In the genomic region with DNA sequence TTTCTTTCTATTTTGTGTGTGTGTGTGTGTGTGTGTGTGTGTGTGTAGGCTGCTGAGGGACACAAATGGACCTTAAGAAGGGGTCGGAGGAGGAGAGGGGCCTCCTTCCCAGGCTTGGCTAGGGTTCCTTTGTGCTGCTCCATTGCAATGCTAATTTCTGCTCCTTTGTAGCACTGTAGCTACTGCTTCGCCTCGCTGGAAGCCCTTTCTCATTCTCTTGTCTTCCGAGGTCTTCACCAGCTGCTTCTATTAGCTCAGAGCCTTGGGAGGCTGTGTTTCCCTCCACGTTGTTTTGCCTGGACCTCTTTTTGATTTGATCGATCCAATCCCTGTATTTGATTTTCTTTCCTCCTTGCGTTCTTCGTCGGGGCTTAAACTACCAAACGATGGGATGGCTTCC, we compare ENCODE assay signal across 10 mouse cellular contexts.
DNase-seq lines count a peak whose midpoint lies in the region; ATAC-seq and TF ChIP-seq lines count a peak whose summit lies in the region.
"Had no signal": no experiment of that assay in that cellular context is flagged by ENCODE, and none has a peak within 500 bp of the region (broad histone marks: within the 10 kb centered on the region; RNA-seq: fewer than 3 reads in every experiment).

No protein-coding gene starts in this region.

- WGBS in forebrain, embryonic 15.5 days = 3% methylated on average over 10 of the region's 10 CpGs
- 2% methylated on average over 10 of the region's 10 CpGs for WGBS in midbrain, embryonic 12.5 days

- ATAC-seq in forebrain, embryonic 15.5 days (replicated peaks) = peak; percentile 82
- peak; percentile 91 for ATAC-seq in midbrain, embryonic 12.5 days (ENCODE audit: low FRiP score, low read depth)

- H3K27me3 ChIP-seq in forebrain, embryonic 15.5 days = no peaks in the 10 kb centered on the region
- no peaks in the 10 kb centered on the region for H3K27me3 ChIP-seq in midbrain, embryonic 12.5 days
- H3K27me3 ChIP-seq: embryonic facial prominence, embryonic 15.5 days; limb, embryonic 15.5 days had no signal

- peak; percentile 17; the same call in 1 of the 2 replicates for TF ChIP-seq POLR2A in brain, embryonic 14.5 days (IDR thresholded peaks at IDR 0.05; ENCODE audit: borderline replicate concordance, extremely low read depth, insufficient read depth, insufficient read length, poor library complexity, severe bottlenecking)

- H3K9ac ChIP-seq in forebrain, embryonic 15.5 days (replicated peaks) = no peak overlapping the region
- H3K9ac ChIP-seq in midbrain, embryonic 12.5 days (replicated peaks) = no peak overlapping the region
- H3K9ac ChIP-seq: embryonic facial prominence, embryonic 15.5 days; limb, embryonic 15.5 days had no signal

- TF ChIP-seq CTCF in brain, embryonic 14.5 days (IDR thresholded peaks at IDR 0.05; ENCODE audit: borderline replicate concordance, extremely low read depth, insufficient read depth, insufficient read length) = no peak

- H3K36me3 ChIP-seq in forebrain, embryonic 15.5 days = no peaks in the 10 kb centered on the region
- no peaks in the 10 kb centered on the region for H3K36me3 ChIP-seq in midbrain, embryonic 12.5 days
- H3K36me3 ChIP-seq: embryonic facial prominence, embryonic 15.5 days; limb, embryonic 15.5 days had no signal

- peaks cover 10% of the 10 kb centered on the region for H3K4me1 ChIP-seq in forebrain, embryonic 15.5 days
- H3K4me1 ChIP-seq in midbrain, embryonic 12.5 days = peaks cover 23% of the 10 kb centered on the region

- H3K4me3 ChIP-seq in forebrain, embryonic 15.5 days = no peak overlapping the region
- no peak overlapping the region for H3K4me3 ChIP-seq in midbrain, embryonic 12.5 days
- H3K4me3 ChIP-seq: embryonic facial prominence, embryonic 15.5 days; limb, embryonic 15.5 days had no signal

- H3K27ac ChIP-seq in forebrain, embryonic 15.5 days (replicated peaks) = peak overlapping the region; percentile 33; the same call in 1 of the 2 replicates
- H3K27ac ChIP-seq in midbrain, embryonic 12.5 days (replicated peaks) = peak overlapping the region; percentile 90
- H3K27ac ChIP-seq: embryonic facial prominence, embryonic 15.5 days; limb, embryonic 15.5 days had no signal

- DNase-seq in ES-CJ7 (ENCODE audit: low read depth, low spot score) = peak; percentile 91
- DNase-seq in brain, embryonic 14.5 days (ENCODE audit: low read depth) = peak; percentile 90
- DNase-seq in kidney, adult 9 months = no peak
- no peak for DNase-seq in lung, postnatal 14 days
- DNase-seq in spleen, postnatal 14 days (ENCODE audit: low spot score in 2 of 2) = no peak
- DNase-seq in yolk sac, embryonic 10.5 days (ENCODE audit: low spot score) = no peak

- peak overlapping the region; percentile 16 for H3K4me2 ChIP-seq in forebrain, embryonic 15.5 days (replicated peaks)
- H3K4me2 ChIP-seq in midbrain, embryonic 12.5 days (replicated peaks) = peak overlapping the region; percentile 16
- H3K4me2 ChIP-seq: embryonic facial prominence, embryonic 15.5 days; limb, embryonic 15.5 days had no signal

- H3K9me3 ChIP-seq in forebrain, embryonic 15.5 days = no peaks in the 10 kb centered on the region
- peaks cover 15% of the 10 kb centered on the region for H3K9me3 ChIP-seq in midbrain, embryonic 12.5 days
- H3K9me3 ChIP-seq: limb, embryonic 15.5 days had no signal

Comparison
In these comparisons a context has a peak if more than half of its experiments do, and no peak if none do; other contexts are left out.
1. DNase-seq: peak in ES-CJ7 (single experiment) and brain, embryonic 14.5 days (single experiment); none in kidney, adult 9 months (single experiment), lung, postnatal 14 days (single experiment), spleen, postnatal 14 days (0 of 2) and yolk sac, embryonic 10.5 days (single experiment).